Comparison of ENCODE assay signal across 28 mouse cellular contexts in genomic region chr5:77340033-77340432, GRCm38 (mm10).
"Had no signal": no experiment of that assay in that cellular context is flagged by ENCODE, and none has a peak within 500 bp of the region (broad histone marks: within the 10 kb centered on the region; RNA-seq: fewer than 3 reads in every experiment).

No protein-coding gene starts in this region.

- H3K4me1 ChIP-seq: embryonic facial prominence, embryonic 10.5 days; embryonic facial prominence, embryonic 12.5 days; embryonic facial prominence, embryonic 13.5 days; embryonic facial prominence, embryonic 15.5 days; forebrain, embryonic 10.5 days; forebrain, embryonic 12.5 days; forebrain, embryonic 13.5 days; forebrain, embryonic 15.5 days had no signal

- H3K9ac ChIP-seq: embryonic facial prominence, embryonic 12.5 days; embryonic facial prominence, embryonic 13.5 days; embryonic facial prominence, embryonic 15.5 days; forebrain, embryonic 12.5 days; forebrain, embryonic 13.5 days; forebrain, embryonic 15.5 days; forebrain, postnatal 0 days had no signal

- H3K27ac ChIP-seq: embryonic facial prominence, embryonic 10.5 days; embryonic facial prominence, embryonic 12.5 days; embryonic facial prominence, embryonic 13.5 days; embryonic facial prominence, embryonic 15.5 days; forebrain, embryonic 10.5 days; forebrain, embryonic 12.5 days; forebrain, embryonic 13.5 days; forebrain, embryonic 15.5 days; gastrocnemius, adult 2 months; heart, adult 2 months had no signal

- DNase-seq: cerebellum, adult 2 months; cerebellum, adult 8-10 months; cerebellum, adult 9-10 months; cerebellum, adult 9-11 months; cerebellum, postnatal 10 days; cerebellum, postnatal 14 days; cerebellum, postnatal 25 days; cerebellum, postnatal 36 days; embryo, embryonic 11 days; forebrain, postnatal 0 days; gastrocnemius, adult 2 months; gastrocnemius, postnatal 10 days; gastrocnemius, postnatal 14 days; gastrocnemius, postnatal 25 days; gastrocnemius, postnatal 36 days; heart, adult 18-20 months; heart, adult 2 months had no signal

- H3K9me3 ChIP-seq: embryonic facial prominence, embryonic 10.5 days; embryonic facial prominence, embryonic 12.5 days; embryonic facial prominence, embryonic 13.5 days; embryonic facial prominence, embryonic 15.5 days; forebrain, embryonic 10.5 days; forebrain, embryonic 12.5 days; forebrain, embryonic 13.5 days; forebrain, embryonic 15.5 days had no signal

- H3K4me2 ChIP-seq: embryonic facial prominence, embryonic 12.5 days; embryonic facial prominence, embryonic 13.5 days; embryonic facial prominence, embryonic 15.5 days; forebrain, embryonic 12.5 days; forebrain, embryonic 13.5 days; forebrain, embryonic 15.5 days had no signal

- H3K4me3 ChIP-seq: embryonic facial prominence, embryonic 10.5 days; embryonic facial prominence, embryonic 12.5 days; embryonic facial prominence, embryonic 13.5 days; embryonic facial prominence, embryonic 15.5 days; erythroblast, embryonic 14.5 days; forebrain, embryonic 10.5 days; forebrain, embryonic 12.5 days; forebrain, embryonic 13.5 days; forebrain, embryonic 15.5 days; gastrocnemius, adult 2 months; heart, adult 2 months had no signal

- ATAC-seq: forebrain, embryonic 13.5 days; forebrain, embryonic 14.5 days; forebrain, embryonic 15.5 days; forebrain, embryonic 16.5 days; forebrain, postnatal 0 days had no signal

- H3K27me3 ChIP-seq: embryonic facial prominence, embryonic 12.5 days; embryonic facial prominence, embryonic 13.5 days; embryonic facial prominence, embryonic 15.5 days; forebrain, embryonic 12.5 days; forebrain, embryonic 13.5 days; forebrain, embryonic 15.5 days had no signal
